Mouse (Mus musculus) hindbrain, embryonic 14.5 days (tissue): ENCODE results near the gene Tuft1. TPM values are rescaled to one million over a fixed set of nuclear protein-coding genes. Genes with fewer than 3 reads are reported as not detected.
"Not testable (repeated sequence)": the region's sequence is repeated elsewhere in the genome, so short reads cannot be mapped to it uniquely, and the experiment has no call there.

ENCODE experiments used
- ATAC-seq: fragments of 200-750 bp; cut with Nextera tagmentation; 2 replicates; pipeline ENCODE4 v1.8.0; 2017; ENCODE audit warnings: moderate number of reproducible peaks, mild to moderate bottlenecking, moderate TSS enrichment, moderate library complexity; ENCODE audit not compliant: low FRiP score
- DNase-seq: peaks from one replicate; pipeline ENCODE4 v3.0.0-alpha.2; 2015; ENCODE audit warnings: low spot score
- H3K27ac ChIP-seq: fragments of 300-500 bp; sonication (generic); 2 replicates; pipeline ENCODE4 v1.5.1; 2014; ENCODE audit warnings: mild to moderate bottlenecking, moderate library complexity
- H3K27me3 ChIP-seq: fragments of 300-500 bp; sonication (generic); 2 replicates; pipeline ENCODE4 v1.6.1; 2014; ENCODE audit warnings: mild to moderate bottlenecking, low read length, mixed read lengths; ENCODE audit not compliant: control insufficient read depth, insufficient read depth
- H3K36me3 ChIP-seq: fragments of 300-500 bp; sonication (generic); replicated peaks from 2 replicates; pipeline ENCODE4 v1.6.1; 2014; ENCODE audit not compliant: control insufficient read depth, insufficient read depth
- H3K4me1 ChIP-seq: fragments of 300-500 bp; sonication (generic); replicated peaks from 2 replicates; pipeline ENCODE4 v1.6.1; 2014; ENCODE audit warnings: antibody characterized with exemption, low read length, mixed read lengths; ENCODE audit not compliant: control insufficient read depth, insufficient read depth
- H3K4me2 ChIP-seq: fragments of 300-500 bp; sonication (generic); replicated peaks from 2 replicates; pipeline ENCODE4 v1.6.1; 2014; ENCODE audit warnings: mild to moderate bottlenecking, moderate library complexity
- H3K4me3 ChIP-seq: fragments of 300-500 bp; sonication (generic); replicated peaks from 2 replicates; pipeline ENCODE4 v1.5.1; 2014; ENCODE audit warnings: mild to moderate bottlenecking, low read length
- H3K9ac ChIP-seq: fragments of 300-500 bp; sonication (generic); 2 replicates; pipeline ENCODE4 v1.6.1; 2014
- H3K9me3 ChIP-seq: fragments of 300-500 bp; sonication (generic); 2 replicates; pipeline ENCODE4 v1.6.1; 2016; ENCODE audit warnings: low read length; ENCODE audit not compliant: control insufficient read depth
- WGBS: fragments of 180-500 bp; shearing (Covaris S2); extraction: QIAGEN DNeasy Blood & Tissue Kit; methylation state at CpG from one replicate; pipeline ENCODE4 v1.1.7; 2014; 5-methylcytosine and 5-hydroxymethylcytosine counted together
- polyA plus RNA-seq: library from polyadenylated mRNA; unstranded; fragments of >200 nt; fragmentation: Nextera tagmentation; extraction: Ambion mirVana; gene quantifications from 2 replicates; pipeline ENCODE4 v1.2.1, GENCODE M21; 2014

Gene Tuft1
- polyA plus RNA-seq, 1 experiment from 2014 or later: 7.2 TPM

DNA sequence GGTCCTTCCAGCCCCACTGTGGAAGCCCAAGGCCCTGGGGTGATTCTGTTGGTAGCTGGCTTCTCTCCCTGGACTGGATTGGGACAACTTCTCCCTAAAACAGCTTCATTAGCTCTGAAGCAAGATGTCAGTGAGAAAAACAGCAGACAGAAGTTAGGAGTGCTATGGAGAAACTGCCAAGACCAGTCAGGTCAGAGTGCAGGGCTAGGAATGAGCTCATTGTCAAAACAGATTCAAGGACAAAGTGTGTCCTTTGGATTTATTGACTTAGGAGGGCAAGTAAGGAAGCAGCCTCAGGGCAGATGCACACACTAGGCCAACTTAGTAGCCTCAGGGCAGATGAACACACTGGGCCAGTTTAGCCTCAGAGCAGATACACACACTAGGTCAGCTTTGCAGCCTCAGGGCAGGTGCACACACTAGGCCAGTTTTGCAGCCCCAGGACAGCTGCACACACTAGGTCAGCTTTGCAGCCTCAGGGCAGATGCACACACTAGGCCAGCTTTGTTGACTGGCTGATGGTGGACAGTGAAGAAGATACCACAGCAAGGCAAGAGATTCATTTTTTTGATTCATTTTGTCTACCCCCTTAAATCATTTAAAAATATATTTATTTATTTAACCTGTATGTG, 32.1 kb upstream of the Tuft1 start:
- Histone ChIP-seq H3K9me3 (no peaks in the 10 kb centered on the region), H3K27me3 (no peaks in the 10 kb centered on the region), H3K27ac (no peak overlapping the region), H3K36me3 (no peaks in the 10 kb centered on the region), H3K4me3 (no peak overlapping the region), H3K4me1 (no peaks in the 10 kb centered on the region), H3K4me2 (no peak overlapping the region), H3K9ac (no peak overlapping the region)
- no peak for ATAC-seq
- no peak for DNase-seq

DNA sequence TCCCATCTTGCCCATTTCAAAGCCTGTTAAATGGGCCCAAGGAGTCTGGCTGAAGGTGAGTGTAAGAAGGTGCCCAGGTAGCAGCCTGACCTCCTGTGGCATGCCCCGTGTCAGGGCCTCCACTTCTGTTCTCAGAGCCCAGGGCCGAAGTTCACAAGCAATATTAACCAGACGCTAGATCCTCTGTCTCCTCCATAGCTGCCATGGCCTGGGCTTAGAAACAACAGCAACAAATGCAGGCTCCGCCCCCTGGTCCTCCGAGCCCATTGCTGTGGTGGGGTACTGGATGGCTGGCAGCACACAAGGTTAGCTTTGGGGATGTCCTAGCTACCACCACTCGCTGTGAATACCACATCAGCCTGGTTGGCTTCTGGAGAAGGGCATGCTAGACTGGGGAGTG, 31.5 kb upstream of the Tuft1 start:
- DNase-seq, H3K4me2 ChIP-seq, H3K9me3 ChIP-seq, H3K27me3 ChIP-seq, H3K27ac ChIP-seq, H3K4me3 ChIP-seq, ATAC-seq, H3K9ac ChIP-seq, H3K4me1 ChIP-seq, H3K36me3 ChIP-seq: not testable (repeated sequence)
- 63% methylated on average over 6 of the region's 6 CpGs for WGBS

DNA sequence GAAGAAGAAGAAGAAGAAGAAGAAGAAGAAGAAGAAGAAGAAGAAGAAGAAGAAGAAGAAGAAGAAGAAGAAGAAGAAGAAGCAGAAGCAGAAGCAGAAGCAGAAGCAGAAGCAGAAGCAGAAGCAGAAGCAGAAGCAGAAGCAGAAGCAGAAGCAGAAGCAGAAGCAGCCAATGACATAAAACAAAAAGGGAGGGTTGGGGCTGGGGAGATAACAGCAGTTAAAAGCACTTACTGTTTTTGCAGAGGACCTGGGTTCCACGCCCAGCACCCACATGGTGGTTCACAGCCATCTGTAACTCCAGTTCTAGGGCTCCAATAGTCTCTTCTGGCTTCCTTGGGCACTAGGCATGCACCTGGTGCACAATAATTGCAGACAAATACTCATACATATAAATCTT, 30.5 kb upstream of the Tuft1 start:
- WGBS: 65% methylated on average over 1 of the region's 1 CpGs
- DNase-seq, H3K4me3 ChIP-seq, H3K4me1 ChIP-seq, H3K9ac ChIP-seq, H3K9me3 ChIP-seq, H3K27me3 ChIP-seq, H3K4me2 ChIP-seq, ATAC-seq, H3K36me3 ChIP-seq, H3K27ac ChIP-seq: not testable (repeated sequence)

DNA sequence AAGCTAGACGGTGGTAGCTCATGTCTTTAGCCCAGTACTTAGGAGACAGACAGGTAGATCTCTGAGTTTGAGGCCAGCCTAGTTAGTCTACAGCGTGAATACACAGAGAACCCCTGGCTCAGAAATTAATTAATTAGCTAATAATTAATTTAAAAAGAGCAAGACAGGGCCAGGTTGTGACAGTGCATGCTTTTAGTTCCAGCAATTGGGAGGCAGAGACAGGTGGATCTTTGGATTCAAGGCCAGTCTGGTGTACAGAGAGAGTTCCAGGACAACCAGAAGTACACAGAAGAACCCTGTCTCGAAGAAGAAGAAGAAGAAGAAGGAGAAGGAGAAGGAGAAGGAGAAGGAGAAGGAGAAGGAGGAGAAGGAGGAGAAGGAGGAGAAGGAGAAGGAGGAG, 30.0 kb upstream of the Tuft1 start:
- 84% methylated on average over 3 of the region's 3 CpGs for WGBS
- not testable (repeated sequence) for H3K27me3 ChIP-seq

DNA sequence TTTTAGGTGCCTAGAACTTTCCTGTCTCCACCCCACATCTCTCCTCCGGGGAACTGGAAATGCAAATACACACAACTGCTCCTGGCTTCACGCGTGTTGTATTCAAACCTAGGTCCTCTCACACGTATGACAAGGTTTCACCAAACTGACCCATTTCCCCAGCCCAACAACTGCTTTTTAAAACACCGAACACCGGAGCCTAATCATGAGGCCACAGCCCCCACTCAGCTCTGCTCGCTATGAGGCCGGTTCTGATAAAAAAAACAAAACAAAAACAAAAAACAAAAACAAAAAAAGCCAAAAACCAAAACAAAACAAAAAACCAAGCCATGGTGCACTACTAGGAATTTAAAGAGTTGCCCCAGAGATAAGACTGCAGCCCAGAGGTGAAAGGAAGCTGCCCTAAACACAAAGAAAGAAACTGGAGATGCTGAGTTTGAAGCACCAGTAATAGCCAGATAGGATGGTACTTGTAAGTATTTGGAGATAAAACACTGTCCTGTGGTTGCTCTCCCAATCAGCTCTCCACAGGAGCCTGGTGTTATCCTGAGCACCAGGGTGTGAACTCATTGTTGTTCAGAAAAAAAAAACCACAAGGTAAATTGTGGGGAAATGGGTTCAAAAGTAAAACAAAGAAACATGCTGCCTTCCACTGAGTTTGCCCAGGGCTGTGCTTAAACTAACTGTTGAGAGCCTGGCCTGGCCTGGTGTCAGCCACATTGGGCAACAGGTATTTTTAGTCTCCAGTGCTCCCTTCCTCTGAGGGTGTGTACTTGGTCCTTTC, 27.5 kb upstream of the Tuft1 start:
- ATAC-seq, DNase-seq, H3K9me3 ChIP-seq, H3K36me3 ChIP-seq, H3K4me2 ChIP-seq, H3K4me3 ChIP-seq, H3K4me1 ChIP-seq, H3K27ac ChIP-seq, H3K27me3 ChIP-seq, H3K9ac ChIP-seq: not testable (repeated sequence)
- WGBS: 93% methylated on average over 8 of the region's 8 CpGs

More for the DNA sequence above, 30.0 kb upstream of the Tuft1 start:
- H3K4me3 ChIP-seq, H3K36me3 ChIP-seq, H3K9ac ChIP-seq, H3K4me2 ChIP-seq, H3K4me1 ChIP-seq, H3K9me3 ChIP-seq, DNase-seq, H3K27ac ChIP-seq, ATAC-seq: not testable (repeated sequence)

DNA sequence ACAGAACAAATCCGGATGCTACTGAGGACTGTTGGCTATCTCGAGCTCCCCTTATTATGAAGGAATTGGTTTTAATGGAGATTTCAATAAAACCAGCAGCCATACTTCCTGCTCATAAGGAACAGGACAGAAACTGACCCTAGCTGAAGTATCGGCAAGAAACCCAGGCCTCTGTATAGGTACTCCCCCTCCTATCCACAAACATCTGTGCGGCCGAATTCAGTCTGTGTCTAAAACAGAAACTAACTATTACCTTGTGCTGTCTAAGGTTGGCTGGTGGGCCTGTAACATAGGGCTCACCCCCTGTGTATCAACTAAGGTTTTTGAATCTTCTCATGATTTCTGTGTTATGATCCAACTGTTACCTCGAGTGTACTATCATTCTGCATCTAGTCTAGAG, 25.0 kb upstream of the Tuft1 start:
- H3K4me2 ChIP-seq: no peak overlapping the region
- H3K27ac ChIP-seq: no peak overlapping the region
- no peaks in the 10 kb centered on the region for H3K27me3 ChIP-seq
- ATAC-seq (no peak), DNase-seq (no peak)
- WGBS: 90% methylated on average over 6 of the region's 6 CpGs
- no peak overlapping the region for H3K4me3 ChIP-seq
- H3K36me3 ChIP-seq: no peaks in the 10 kb centered on the region
- no peaks in the 10 kb centered on the region for H3K4me1 ChIP-seq
- H3K9ac ChIP-seq: no peak overlapping the region
- no peaks in the 10 kb centered on the region for H3K9me3 ChIP-seq

DNA sequence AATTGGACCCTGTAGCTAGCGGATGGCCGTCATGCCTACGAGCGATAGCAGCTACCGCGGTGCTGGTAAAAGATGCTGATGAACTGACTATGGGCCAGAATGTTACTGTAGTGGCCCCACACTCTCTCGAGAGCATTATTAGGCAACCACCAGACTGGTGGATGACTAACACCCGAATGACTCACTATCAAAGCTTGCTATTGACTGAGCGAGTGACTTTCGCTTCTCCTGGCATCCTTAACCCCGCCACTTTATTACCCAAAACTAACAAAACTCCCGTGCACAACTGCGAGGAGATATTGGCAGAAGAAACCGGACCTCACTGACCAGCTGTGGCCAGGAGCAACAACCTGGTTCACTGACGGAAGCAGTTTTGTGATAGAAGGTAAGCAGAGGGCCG, 22.1 kb upstream of the Tuft1 start:
- no peaks in the 10 kb centered on the region for H3K27me3 ChIP-seq
- no peaks in the 10 kb centered on the region for H3K9me3 ChIP-seq
- H3K4me2 ChIP-seq: no peak overlapping the region
- 94% methylated on average over 16 of the region's 16 CpGs for WGBS
- no peak overlapping the region for H3K9ac ChIP-seq
- DNase-seq (no peak), ATAC-seq (no peak)
- no peaks in the 10 kb centered on the region for H3K4me1 ChIP-seq
- H3K4me3 ChIP-seq: no peak overlapping the region
- no peaks in the 10 kb centered on the region for H3K36me3 ChIP-seq
- no peak overlapping the region for H3K27ac ChIP-seq

DNA sequence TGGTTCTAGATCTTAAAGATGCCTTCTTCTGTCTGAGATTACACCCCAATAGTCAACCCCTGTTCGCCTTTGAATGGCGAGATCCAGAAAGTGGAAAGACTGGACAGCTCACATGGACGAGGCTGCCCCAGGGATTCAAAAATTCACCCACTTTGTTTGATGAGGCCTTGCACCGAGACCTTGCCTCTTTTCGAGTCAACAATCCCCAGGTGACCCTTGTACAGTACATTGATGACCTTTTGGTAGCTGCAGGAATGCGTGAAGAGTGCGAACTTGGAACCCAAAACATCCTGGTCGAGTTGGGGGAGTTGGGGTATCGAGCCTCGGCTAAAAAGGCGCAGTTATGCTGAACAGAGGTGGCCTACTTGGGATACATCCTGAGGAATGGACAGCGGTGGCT, 21.4 kb upstream of the Tuft1 start:
- H3K36me3 ChIP-seq: not testable (repeated sequence)

DNA sequence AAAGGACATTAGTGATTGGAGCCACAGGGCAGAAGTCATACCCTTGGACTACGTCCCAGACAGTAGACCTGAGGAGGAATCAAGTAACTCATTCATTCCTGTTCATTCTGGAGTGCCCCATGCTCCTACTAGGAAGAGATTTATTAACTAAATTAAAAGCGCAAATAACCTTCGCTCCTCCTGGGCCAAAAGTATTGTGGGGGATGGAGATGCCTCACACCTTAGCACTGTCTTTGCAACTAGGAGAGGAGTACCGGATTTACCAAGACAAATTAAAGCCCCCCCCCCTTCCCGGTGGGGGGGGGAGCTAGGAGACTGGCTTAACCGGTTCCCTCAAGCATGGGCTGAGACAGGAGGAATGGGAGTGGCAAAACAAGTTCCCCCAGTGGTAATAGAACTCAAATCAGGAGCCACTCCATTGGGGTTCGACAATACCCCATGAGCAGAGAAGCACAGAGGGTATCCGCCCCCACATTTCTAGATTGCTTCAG, 20.7 kb upstream of the Tuft1 start:
- Histone ChIP-seq H3K4me1 (no peaks in the 10 kb centered on the region), H3K27me3 (no peaks in the 10 kb centered on the region), H3K4me2 (no peak overlapping the region), H3K27ac (no peak overlapping the region), H3K4me3 (no peak overlapping the region), H3K9me3 (no peaks in the 10 kb centered on the region), H3K9ac (no peak overlapping the region), H3K36me3 (no peaks in the 10 kb centered on the region)
- ATAC-seq: no peak
- no peak for DNase-seq
- 78% methylated on average over 8 of the region's 8 CpGs for WGBS

More for the DNA sequence above, 21.4 kb upstream of the Tuft1 start:
- not testable (repeated sequence) for DNase-seq, H3K4me1 ChIP-seq, H3K27ac ChIP-seq, ATAC-seq, H3K4me2 ChIP-seq, H3K27me3 ChIP-seq, H3K4me3 ChIP-seq, H3K9ac ChIP-seq, H3K9me3 ChIP-seq
- WGBS: 92% methylated on average over 12 of the region's 12 CpGs
